Mouse (Mus musculus) inflammation-experienced regulatory T-cells, adult 16 weeks (primary cell): ENCODE results near the gene Gm4767. TPM values are rescaled to one million over a fixed set of nuclear protein-coding genes. Genes with fewer than 3 reads are reported as not detected.

Source experiments
- polyA plus RNA-seq: library from polyadenylated mRNA; unstranded; fragments of 100-300 nt; shearing (Covaris generic); gene quantifications from one replicate; pipeline ENCODE4 v1.2.1, GENCODE M21; 2017

Gene Gm4767
- 7.8 TPM for polyA plus RNA-seq

GRCm38 (mm10) chr10:81811899-81812298, at the start of gene Gm4767:
Gene Gm4767, plus strand, starts transcription at chr10:81812186.

DNA sequence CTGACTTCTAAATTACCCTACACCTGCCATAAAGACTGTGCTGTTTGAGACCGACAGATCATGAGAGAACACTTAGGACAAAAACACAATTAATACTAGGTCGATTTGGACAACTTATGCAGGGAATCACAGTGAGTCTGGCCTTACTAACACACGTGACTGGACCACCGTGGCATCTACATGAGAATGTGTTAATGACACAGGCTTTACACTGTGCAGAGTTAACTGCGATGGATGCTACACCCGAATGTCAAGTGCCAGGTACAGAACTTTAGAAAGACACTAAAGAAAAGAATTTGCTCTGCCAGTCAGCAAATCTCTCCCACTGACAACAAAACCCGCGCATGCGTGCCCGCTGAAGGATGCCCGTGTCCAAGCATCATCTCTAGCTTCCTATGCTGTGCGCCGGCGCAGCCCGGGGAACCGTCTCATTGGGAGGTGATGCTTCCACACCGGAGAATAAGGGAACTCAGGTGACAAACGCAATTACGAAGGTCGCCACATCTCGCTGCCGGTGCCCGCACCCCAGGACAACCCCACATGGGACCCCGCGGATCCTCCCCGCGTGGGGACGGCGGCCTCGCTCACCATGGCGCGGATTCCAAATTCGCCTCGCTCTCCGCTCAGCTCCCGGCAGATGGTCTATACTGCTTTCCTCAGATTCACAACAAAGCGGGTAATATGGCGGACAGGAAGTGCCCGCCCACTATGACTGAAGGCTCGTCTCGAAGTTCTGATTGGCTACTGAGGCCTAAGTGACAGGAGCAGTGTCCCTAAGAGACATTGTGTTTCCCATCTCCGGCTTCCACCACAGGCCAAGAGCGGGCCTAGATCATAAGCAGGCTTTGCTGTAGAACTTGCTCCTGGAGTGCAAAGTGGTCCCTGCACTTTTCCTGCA, 41.2 kb upstream of the Gm4767 start, which contains the start of gene Gm3055:
Gene Gm3055 (minus strand): TSS at position 656 of the 898 bp plus-strand sequence.

GRCm38 (mm10) chr10:81863409-81864407, 51.7 kb downstream of the Gm4767 start, which contains the start of gene Gm32687:
Gene Gm32687, plus strand, starts transcription at chr10:81863934.

Other genes with a start within 250 kb of the Gm4767 start
- gene Tle2, start 237.6 kb upstream of the Gm4767 start, polyA plus RNA-seq: 3.9 TPM
- gene Tle6, start 211.1 kb upstream of the Gm4767 start, polyA plus RNA-seq: 0.45 TPM
- gene BC025920, start 205.9 kb upstream of the Gm4767 start, polyA plus RNA-seq: 2.6 TPM
- gene Sirt6, start 184.4 kb upstream of the Gm4767 start, polyA plus RNA-seq: 19.8 TPM
- 0.63 TPM for gene Ankrd24, start 183.6 kb upstream of the Gm4767 start, polyA plus RNA-seq
- 12.4 TPM for gene Gm10778, start 163.1 kb upstream of the Gm4767 start, polyA plus RNA-seq
- gene Zfp433, start 107.4 kb upstream of the Gm4767 start, polyA plus RNA-seq: 25.0 TPM
- 12.4 TPM for gene Gm3055, start 41.0 kb upstream of the Gm4767 start, polyA plus RNA-seq
- gene Gm32687, start 51.7 kb downstream of the Gm4767 start, polyA plus RNA-seq: 13.7 TPM
- gene Zfp781, start 118.3 kb downstream of the Gm4767 start, polyA plus RNA-seq: 3.9 TPM
- 14.3 TPM for gene Zfp873, start 235.9 kb downstream of the Gm4767 start, polyA plus RNA-seq